Mouse (Mus musculus) kidney, postnatal 0 days (tissue): ENCODE results near the gene Top1. TPM values are rescaled to one million over a fixed set of nuclear protein-coding genes. Genes with fewer than 3 reads are reported as not detected.

Experiments
- ATAC-seq: fragments of 200-750 bp; cut with Nextera tagmentation; replicated peaks from 2 replicates; pipeline ENCODE4 v1.8.0; 2017; ENCODE audit warnings: low read depth, moderate number of reproducible peaks, moderate TSS enrichment, moderate library complexity; ENCODE audit not compliant: low FRiP score
- DNase-seq: peaks from one replicate; pipeline ENCODE4 v3.0.0-alpha.2; 2016; ENCODE audit warnings: low spot score
- H3K27ac ChIP-seq: fragments of 300-500 bp; sonication (generic); 2 replicates; pipeline ENCODE4 v1.5.1; 2014; ENCODE audit warnings: mild to moderate bottlenecking
- H3K27me3 ChIP-seq: fragments of 300-500 bp; sonication (generic); 2 replicates; pipeline ENCODE4 v1.6.1; 2014; ENCODE audit warnings: low read length, mixed read lengths; ENCODE audit not compliant: insufficient read depth
- H3K36me3 ChIP-seq: fragments of 300-500 bp; sonication (generic); 2 replicates; pipeline ENCODE4 v1.6.1; 2014; ENCODE audit warnings: low read length, mixed read lengths; ENCODE audit not compliant: insufficient read depth
- H3K4me1 ChIP-seq: fragments of 300-500 bp; sonication (generic); replicated peaks from 2 replicates; pipeline ENCODE4 v1.6.1; 2014; ENCODE audit warnings: antibody characterized with exemption, low read length, mixed read lengths; ENCODE audit not compliant: insufficient read depth
- H3K4me2 ChIP-seq: fragments of 300-500 bp; sonication (generic); 2 replicates; pipeline ENCODE4 v1.6.1; 2014; ENCODE audit warnings: mild to moderate bottlenecking, low read length, moderate library complexity, mixed read lengths
- H3K4me3 ChIP-seq: fragments of 300-500 bp; sonication (generic); replicated peaks from 2 replicates; pipeline ENCODE4 v1.5.1; 2014; ENCODE audit warnings: low read depth, low read length
- H3K9ac ChIP-seq: fragments of 300-500 bp; sonication (generic); 2 replicates; pipeline ENCODE4 v1.6.1; 2014; ENCODE audit warnings: low read depth, low read length
- H3K9me3 ChIP-seq: fragments of 300-500 bp; sonication (generic); replicated peaks from 2 replicates; pipeline ENCODE4 v1.6.1; 2016; ENCODE audit warnings: low read length, inconsistent platforms, mixed read lengths
- CTCF ChIP-seq: IDR thresholded peaks from 2 replicates; pipeline ENCODE4 v1.5.1; 2016; ENCODE audit warnings: antibody characterized with exemption, low read depth, mild to moderate bottlenecking, moderate library complexity
- WGBS: fragments of 180-500 bp; shearing (Covaris S2); extraction: QIAGEN DNeasy Blood & Tissue Kit; methylation state at CpG from one replicate; pipeline ENCODE4 v1.1.7; 2014; 5-methylcytosine and 5-hydroxymethylcytosine counted together
- polyA plus RNA-seq: library from polyadenylated mRNA; unstranded; fragments of >200 nt; fragmentation: Nextera tagmentation; extraction: Ambion mirVana; gene quantifications from 2 replicates; pipeline ENCODE4 v1.2.1, GENCODE M21; 2015

Top1 gene
- polyA plus RNA-seq, 1 experiment from 2014 or later, result 56.2 TPM

- H3K36me3 ChIP-seq, result no peaks in the 10 kb centered on the region
- peaks cover 22% of the 10 kb centered on the region; the same call in 1 of the 2 replicates for H3K4me1 ChIP-seq
- ATAC-seq (no peak), DNase-seq (no peak)
- peak overlapping the region; percentile 92 for H3K4me2 ChIP-seq
- H3K9ac ChIP-seq, result peak overlapping the region; percentile 98
- peak overlapping the region; percentile 97 for H3K4me3 ChIP-seq
- no peak overlapping the region for H3K27ac ChIP-seq
- no peak for TF ChIP-seq CTCF
- H3K9me3 ChIP-seq, result no peaks in the 10 kb centered on the region
- WGBS, result 21% methylated on average over 7 of the region's 7 CpGs
- no peaks in the 10 kb centered on the region for H3K27me3 ChIP-seq
Observed at GRCm38 (mm10) chr2:160733131-160733531, 87.4 kb downstream of the Top1 start.

- no peak for TF ChIP-seq CTCF
- Histone ChIP-seq H3K9ac (no peak overlapping the region), H3K27me3 (no peaks in the 10 kb centered on the region), H3K4me3 (no peak overlapping the region), H3K9me3 (no peaks in the 10 kb centered on the region), H3K4me1 (peaks cover 33% of the 10 kb centered on the region), H3K4me2 (peak overlapping the region; percentile 92; the same call in 1 of the 2 replicates), H3K27ac (no peak overlapping the region; the same call in 1 of the 2 replicates), H3K36me3 (no peaks in the 10 kb centered on the region)
- 78% methylated on average over 3 of the region's 3 CpGs for WGBS
- no peak for ATAC-seq
- DNase-seq, result no peak
Observed at GRCm38 (mm10) chr2:160734331-160734730, 88.6 kb downstream of the Top1 start.

- no peak overlapping the region for H3K9ac ChIP-seq
- H3K9me3 ChIP-seq, result no peaks in the 10 kb centered on the region
- H3K4me1 ChIP-seq, result peaks cover 42% of the 10 kb centered on the region
- H3K27ac ChIP-seq, result peak overlapping the region; percentile 6; the same call in 1 of the 2 replicates
- no peaks in the 10 kb centered on the region for H3K27me3 ChIP-seq
- no peak for DNase-seq
- H3K4me3 ChIP-seq, result no peak overlapping the region
- WGBS, result 79% methylated on average over 5 of the region's 5 CpGs
- 0 out of 2 replicates have a peak, but pooled peaks cover under 1% of the 10 kb centered on the region for H3K36me3 ChIP-seq
- no peak for TF ChIP-seq CTCF
- no peak overlapping the region for H3K4me2 ChIP-seq
- no peak for ATAC-seq
Observed at GRCm38 (mm10) chr2:160735706-160736310, 90.1 kb downstream of the Top1 start.

GRCm38 (mm10) chr2:160736466-160736865, 90.8 kb downstream of the Top1 start:
- 73% methylated on average over 3 of the region's 3 CpGs for whole genome bisulfite sequencing
- H3K27me3 ChIP-seq, result no peaks in the 10 kb centered on the region

GRCm38 (mm10) chr2:160738354-160738753, 92.7 kb downstream of the Top1 start:
- peaks cover 38% of the 10 kb centered on the region for H3K4me1 ChIP-seq
- no peak overlapping the region for H3K9ac ChIP-seq
- H3K4me3 ChIP-seq, result no peak overlapping the region
- ATAC-seq, result no peak
- WGBS, result 43% methylated on average over 5 of the region's 5 CpGs
- TF ChIP-seq CTCF, result no peak
- H3K27ac ChIP-seq, result peak overlapping the region; percentile 28
- no peaks in the 10 kb centered on the region for H3K27me3 ChIP-seq
- no peak overlapping the region for H3K4me2 ChIP-seq
- DNase-seq, result no peak
- H3K36me3 ChIP-seq, result 0 out of 2 replicates have a peak, but pooled peaks cover 4% of the 10 kb centered on the region
- no peaks in the 10 kb centered on the region for H3K9me3 ChIP-seq

More at GRCm38 (mm10) chr2:160736466-160736865, 90.8 kb downstream of the Top1 start:
- DNase-seq (no peak), ATAC-seq (no peak)
- Histone ChIP-seq H3K27ac (no peak overlapping the region), H3K36me3 (0 out of 2 replicates have a peak, but pooled peaks cover 4% of the 10 kb centered on the region), H3K9ac (no peak overlapping the region), H3K9me3 (no peaks in the 10 kb centered on the region), H3K4me3 (no peak overlapping the region), H3K4me1 (peaks cover 46% of the 10 kb centered on the region), H3K4me2 (no peak overlapping the region)
- no peak for TF ChIP-seq CTCF

GRCm38 (mm10) chr2:160739647-160740356, 94.1 kb downstream of the Top1 start:
- ATAC-seq, result no peak; the same call in 1 of the 2 replicates
- Histone ChIP-seq H3K4me2 (no peak overlapping the region), H3K4me1 (peaks cover 32% of the 10 kb centered on the region), H3K27ac (0 out of 2 replicates have a peak overlapping the region, but pooled peaks have one; percentile 28), H3K9me3 (no peaks in the 10 kb centered on the region), H3K9ac (peak overlapping the region; percentile 27; the same call in 1 of the 2 replicates), H3K36me3 (0 out of 2 replicates have a peak, but pooled peaks cover 4% of the 10 kb centered on the region), H3K27me3 (no peaks in the 10 kb centered on the region), H3K4me3 (no peak overlapping the region)
- no peak for DNase-seq
- TF ChIP-seq CTCF, result no peak
- WGBS, result 41% methylated on average over 2 of the region's 2 CpGs
